In the genomic region with DNA sequence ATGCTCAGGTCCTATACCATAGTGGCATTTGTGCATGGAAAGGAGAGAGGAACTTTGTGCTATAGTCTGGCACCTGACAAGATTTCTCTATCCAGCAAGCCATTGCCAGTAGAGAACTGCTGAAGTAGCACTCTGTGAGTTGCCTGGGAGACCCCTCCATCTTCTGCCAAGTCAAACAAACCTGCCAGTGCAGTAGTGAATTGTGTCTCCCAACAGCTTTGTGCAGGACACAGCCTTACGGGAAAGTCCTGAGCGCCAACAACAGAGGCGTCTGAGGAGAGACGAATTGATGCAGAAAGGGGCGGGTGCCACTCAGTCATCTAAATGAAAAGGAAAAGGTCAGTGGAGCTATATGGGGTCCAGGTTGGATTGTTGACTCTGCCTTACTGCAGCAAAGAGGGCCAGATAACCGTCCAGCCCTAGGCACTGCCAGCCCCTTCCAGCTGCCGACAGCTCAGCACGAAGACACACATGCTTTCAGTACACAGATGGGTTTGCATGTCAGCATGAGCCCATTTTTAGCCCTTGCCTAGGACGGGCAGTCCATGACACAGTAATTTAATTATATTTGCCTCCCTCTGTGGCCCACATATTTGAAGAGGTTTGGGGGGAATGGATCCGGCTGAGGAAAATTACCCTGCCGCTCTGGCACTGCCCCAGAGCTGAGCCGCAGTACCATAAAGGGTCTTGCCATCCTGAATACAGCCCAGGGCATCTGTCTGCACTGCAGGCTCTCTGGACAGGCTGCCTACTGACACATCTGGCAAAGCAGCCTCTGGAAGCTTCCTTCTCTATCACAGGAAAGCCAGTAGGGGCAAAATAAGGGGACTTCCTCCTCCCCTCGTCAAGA, we compare ENCODE assay signal across 16 mouse cellular contexts. TPM values are rescaled to one million over a fixed set of nuclear protein-coding genes. Genes with fewer than 3 reads are reported as not detected.
DNase-seq lines count a peak whose midpoint lies in the region; ATAC-seq and TF ChIP-seq lines count a peak whose summit lies in the region.
"Had no signal": no experiment of that assay in that cellular context is flagged by ENCODE, and none has a peak within 500 bp of the region (broad histone marks: within the 10 kb centered on the region; RNA-seq: fewer than 3 reads in every experiment).

No protein-coding gene starts in this region.

- WGBS in embryonic facial prominence, embryonic 13.5 days = 62% methylated on average over 13 of the region's 13 CpGs
- WGBS in embryonic facial prominence, embryonic 10.5 days = 83% methylated on average over 13 of the region's 13 CpGs
- 68% methylated on average over 13 of the region's 13 CpGs for WGBS in midbrain, embryonic 14.5 days

- no peak overlapping the region for H3K4me3 ChIP-seq in embryonic facial prominence, embryonic 13.5 days
- H3K4me3 ChIP-seq in embryonic facial prominence, embryonic 10.5 days = no peak overlapping the region
- no peak overlapping the region for H3K4me3 ChIP-seq in left cerebral cortex, adult 2 months
- H3K4me3 ChIP-seq in midbrain, embryonic 14.5 days (replicated peaks; ENCODE audit: low read depth, low read length) = no peak overlapping the region
- H3K4me3 ChIP-seq: embryonic facial prominence, embryonic 12.5 days; heart, adult 2 months had no signal

- intact Hi-C loops in left cerebral cortex, adult 2 months (cut with DNase I) = loop anchor here (5.0 kb wide), 1 partner anchor 202 kb away; no protein-coding TSS in a partner anchor
- intact Hi-C loops in left cerebral cortex, postnatal 4 days (cut with DNase I) = no loop called here

- no peaks in the 10 kb centered on the region for H3K9me3 ChIP-seq in embryonic facial prominence, embryonic 13.5 days
- H3K9me3 ChIP-seq in embryonic facial prominence, embryonic 10.5 days = no peaks in the 10 kb centered on the region
- H3K9me3 ChIP-seq in midbrain, embryonic 14.5 days (ENCODE audit: control insufficient read depth, low read length) = no peaks in the 10 kb centered on the region
- H3K9me3 ChIP-seq: embryonic facial prominence, embryonic 12.5 days had no signal

- DNase-seq in embryonic facial prominence, embryonic 10.5 days (ENCODE audit: low spot score) = no peak
- no peak for DNase-seq in left cerebral cortex, adult 2 months (ENCODE audit: extremely low spot score in 1 of 2, low spot score in 2 of 2)
- no peak for DNase-seq in left cerebral cortex, postnatal 4 days
- peak; percentile 73 for DNase-seq in brain, embryonic 14.5 days (ENCODE audit: low read depth)
- DNase-seq in midbrain, embryonic 14.5 days = peak; percentile 54
- DNase-seq in urinary bladder, adult 2 months (ENCODE audit: low spot score) = no peak
- DNase-seq: adrenal gland, postnatal 25 days; B cell, adult 2 months; heart, adult 2 months; heart, postnatal 36 days; kidney, adult 8-10 months; right cerebral cortex, postnatal 25 days had no signal

- peak overlapping the region; percentile 60 for H3K27ac ChIP-seq in embryonic facial prominence, embryonic 13.5 days
- no peak overlapping the region for H3K27ac ChIP-seq in embryonic facial prominence, embryonic 10.5 days (replicated peaks)
- peak overlapping the region; percentile 42; the same call in 1 of the 2 replicates for H3K27ac ChIP-seq in left cerebral cortex, adult 2 months
- H3K27ac ChIP-seq in midbrain, embryonic 14.5 days (replicated peaks; ENCODE audit: low read depth, low read length) = no peak overlapping the region
- H3K27ac ChIP-seq: embryonic facial prominence, embryonic 12.5 days; heart, adult 2 months; liver, embryonic 14.5 days had no signal

- TF ChIP-seq POLR2A in brain, embryonic 14.5 days (IDR thresholded peaks at IDR 0.05; ENCODE audit: borderline replicate concordance, extremely low read depth, insufficient read depth, insufficient read length, poor library complexity, severe bottlenecking) = no peak

- ATAC-seq in embryonic facial prominence, embryonic 13.5 days (ENCODE audit: insufficient number of reproducible peaks, insufficient read depth, low FRiP score, low TSS enrichment, low read depth) = no peak
- no peak for ATAC-seq in midbrain, embryonic 14.5 days (ENCODE audit: low FRiP score, low TSS enrichment)
- ATAC-seq in erythroid progenitor cell, adult 5-6 weeks (replicated peaks; ENCODE audit: low FRiP score, poor library complexity, severe bottlenecking) = no peak

- H3K27me3 ChIP-seq in embryonic facial prominence, embryonic 13.5 days = no peaks in the 10 kb centered on the region
- no peaks in the 10 kb centered on the region for H3K27me3 ChIP-seq in embryonic facial prominence, embryonic 10.5 days (replicated peaks; ENCODE audit: low read depth, poor library complexity, severe bottlenecking)
- H3K27me3 ChIP-seq in midbrain, embryonic 14.5 days (ENCODE audit: control insufficient read depth, insufficient read depth, low read length) = no peaks in the 10 kb centered on the region
- H3K27me3 ChIP-seq: embryonic facial prominence, embryonic 12.5 days had no signal

- peaks cover 35% of the 10 kb centered on the region for H3K4me1 ChIP-seq in embryonic facial prominence, embryonic 13.5 days
- no peaks in the 10 kb centered on the region for H3K4me1 ChIP-seq in embryonic facial prominence, embryonic 10.5 days
- peaks cover 9% of the 10 kb centered on the region; the same call in 1 of the 2 replicates for H3K4me1 ChIP-seq in midbrain, embryonic 14.5 days (ENCODE audit: control insufficient read depth, insufficient read depth, low read length)
- H3K4me1 ChIP-seq: embryonic facial prominence, embryonic 12.5 days had no signal

- H3K4me2 ChIP-seq in embryonic facial prominence, embryonic 13.5 days = no peak overlapping the region
- H3K4me2 ChIP-seq in midbrain, embryonic 14.5 days (ENCODE audit: low read length) = no peak overlapping the region
- H3K4me2 ChIP-seq: embryonic facial prominence, embryonic 12.5 days had no signal

- H3K9ac ChIP-seq in embryonic facial prominence, embryonic 13.5 days = no peak overlapping the region
- no peak overlapping the region for H3K9ac ChIP-seq in midbrain, embryonic 14.5 days (replicated peaks; ENCODE audit: low read length)
- H3K9ac ChIP-seq: embryonic facial prominence, embryonic 12.5 days; liver, embryonic 14.5 days had no signal

- no peak for TF ChIP-seq CTCF in left cerebral cortex, adult 2 months (IDR thresholded peaks at IDR 0.05)
- no peak for TF ChIP-seq CTCF in brain, embryonic 14.5 days (IDR thresholded peaks at IDR 0.05; ENCODE audit: borderline replicate concordance, extremely low read depth, insufficient read depth, insufficient read length)

- H3K36me3 ChIP-seq in embryonic facial prominence, embryonic 13.5 days = no peaks in the 10 kb centered on the region
- peaks cover 8% of the 10 kb centered on the region; the same call in 1 of the 2 replicates for H3K36me3 ChIP-seq in embryonic facial prominence, embryonic 10.5 days (replicated peaks)
- peaks cover 55% of the 10 kb centered on the region for H3K36me3 ChIP-seq in midbrain, embryonic 14.5 days (ENCODE audit: control insufficient read depth, insufficient read depth, low read length)
- H3K36me3 ChIP-seq: embryonic facial prominence, embryonic 12.5 days had no signal

RNA-seq across cellular contexts. Expression of a gene that starts 11.8 kb away (rescaled TPM):
- polyA plus RNA-seq in embryonic facial prominence, embryonic 13.5 days (2015; fragmentation: Nextera tagmentation; extraction: Ambion mirVana) = 1.2 and 1.3 TPM in 2 replicates
- polyA plus RNA-seq in embryonic facial prominence, embryonic 10.5 days (2016; fragmentation: Nextera tagmentation; extraction: Ambion mirVana) = 0.79 and 0.98 TPM in 2 replicates
- 100 to 1,000 TPM; 105 to 111 TPM for total RNA-seq in left cerebral cortex, adult 2 months (2021)
- total RNA-seq in left cerebral cortex, postnatal 4 days (2021) = 10 to 100 TPM; 46.2 to 46.7 TPM
- 23.4 and 28.4 TPM in 2 replicates for polyA plus RNA-seq in brain, embryonic 14.5 days (2012; rRNA removed)
- polyA plus RNA-seq in midbrain, embryonic 14.5 days (2014; fragmentation: Nextera tagmentation; extraction: Ambion mirVana) = 7.5 and 8.3 TPM in 2 replicates
- not detected in 2 replicates for total RNA-seq in erythroid progenitor cell, adult 5-6 weeks (2015; ENCODE audit: low replicate concordance)
- not detected in 2 replicates for total RNA-seq in erythroid progenitor cell, adult 5-6 weeks (2017; ENCODE audit: low replicate concordance)
- 1.8 and 2.6 TPM in 2 replicates for polyA plus RNA-seq in urinary bladder, adult 2 months (2012; rRNA removed)

Comparison
In these comparisons a context has a peak if more than half of its experiments do, and no peak if none do; other contexts are left out.
1. H3K27ac ChIP-seq: peak in embryonic facial prominence, embryonic 13.5 days (single experiment) and left cerebral cortex, adult 2 months (single experiment); none in embryonic facial prominence, embryonic 10.5 days (single experiment) and midbrain, embryonic 14.5 days (single experiment).
2. DNase-seq: peak in brain, embryonic 14.5 days (single experiment) and midbrain, embryonic 14.5 days (single experiment); none in embryonic facial prominence, embryonic 10.5 days (single experiment), left cerebral cortex, adult 2 months (0 of 2), left cerebral cortex, postnatal 4 days (single experiment) and urinary bladder, adult 2 months (single experiment).